Mouse (Mus musculus): ENCODE measurements around the gene Sema4b.

- TF ChIP-seq CTCF (IDR thresholded peaks at IDR 0.05; ENCODE audit: control insufficient read depth, insufficient read depth, insufficient replicate concordance, low read depth, low read length): no peak
- no peak for TF ChIP-seq POLR2A (IDR thresholded peaks at IDR 0.05; ENCODE audit: control insufficient read depth, low read depth, low read length)
Observed at GRCm38 (mm10) chr7:80158496-80159268, 28.0 kb upstream of the Sema4b start.

Data from testis, adult 2 months (tissue).